Mouse (Mus musculus) right cerebral cortex, postnatal 36 days (tissue): ENCODE data around the gene Mok.
"Not testable (repeated sequence)": the region's sequence is repeated elsewhere in the genome, so short reads cannot be mapped to it uniquely, and the experiment has no call there.

Experiments
- DNase-seq, 2 experiments: peaks; one replicate each; pipeline ENCODE4 v3.0.0; 2022; ENCODE audit warnings: low spot score in 2 of 2, mixed read lengths in 1 of 2

The Mok gene

DNA sequence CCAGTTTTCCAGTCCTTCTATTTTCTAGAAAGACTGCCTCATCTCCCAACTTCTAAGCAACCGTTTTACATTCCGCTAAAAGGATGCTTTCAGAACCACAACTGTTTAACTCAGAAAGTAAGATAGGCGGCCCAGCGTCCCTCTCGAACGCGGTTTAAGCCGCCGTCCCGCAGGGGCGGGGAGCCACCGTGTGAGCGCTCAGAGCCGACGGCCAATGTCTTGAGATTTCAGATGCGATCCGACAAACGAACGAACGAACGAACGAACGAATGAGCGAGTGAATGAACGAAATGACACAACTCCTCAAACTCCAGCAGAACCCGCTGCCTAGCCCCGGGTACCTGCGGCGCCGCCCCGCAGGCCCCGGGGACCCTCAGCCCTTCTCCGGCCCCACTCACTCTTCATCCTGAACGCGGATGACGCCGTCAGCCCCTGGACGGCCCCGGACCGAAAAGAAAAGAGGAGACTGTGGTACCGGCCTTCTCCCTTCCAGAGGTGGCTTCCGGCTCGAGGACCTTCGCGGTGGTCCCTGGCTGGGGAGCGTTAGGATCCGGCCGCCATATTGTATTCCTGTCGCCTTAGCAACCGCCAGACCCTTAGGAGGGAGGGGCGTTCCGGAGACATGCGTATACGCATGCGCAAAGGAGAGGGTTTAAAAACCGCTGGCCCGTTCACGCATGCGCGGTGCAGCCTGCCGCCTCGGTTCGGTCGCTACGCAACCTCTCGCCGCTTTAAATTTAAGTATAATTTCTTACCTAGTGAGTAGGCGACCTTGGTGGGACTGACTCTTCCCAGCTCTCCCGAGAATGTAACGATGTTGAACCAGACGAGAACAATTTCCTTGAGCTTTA lies at the start of gene Mok:
Gene Mok (minus strand): TSS at position 592 of the 851 bp plus-strand sequence.
- peak; percentile 90 to 94 for DNase-seq

DNA sequence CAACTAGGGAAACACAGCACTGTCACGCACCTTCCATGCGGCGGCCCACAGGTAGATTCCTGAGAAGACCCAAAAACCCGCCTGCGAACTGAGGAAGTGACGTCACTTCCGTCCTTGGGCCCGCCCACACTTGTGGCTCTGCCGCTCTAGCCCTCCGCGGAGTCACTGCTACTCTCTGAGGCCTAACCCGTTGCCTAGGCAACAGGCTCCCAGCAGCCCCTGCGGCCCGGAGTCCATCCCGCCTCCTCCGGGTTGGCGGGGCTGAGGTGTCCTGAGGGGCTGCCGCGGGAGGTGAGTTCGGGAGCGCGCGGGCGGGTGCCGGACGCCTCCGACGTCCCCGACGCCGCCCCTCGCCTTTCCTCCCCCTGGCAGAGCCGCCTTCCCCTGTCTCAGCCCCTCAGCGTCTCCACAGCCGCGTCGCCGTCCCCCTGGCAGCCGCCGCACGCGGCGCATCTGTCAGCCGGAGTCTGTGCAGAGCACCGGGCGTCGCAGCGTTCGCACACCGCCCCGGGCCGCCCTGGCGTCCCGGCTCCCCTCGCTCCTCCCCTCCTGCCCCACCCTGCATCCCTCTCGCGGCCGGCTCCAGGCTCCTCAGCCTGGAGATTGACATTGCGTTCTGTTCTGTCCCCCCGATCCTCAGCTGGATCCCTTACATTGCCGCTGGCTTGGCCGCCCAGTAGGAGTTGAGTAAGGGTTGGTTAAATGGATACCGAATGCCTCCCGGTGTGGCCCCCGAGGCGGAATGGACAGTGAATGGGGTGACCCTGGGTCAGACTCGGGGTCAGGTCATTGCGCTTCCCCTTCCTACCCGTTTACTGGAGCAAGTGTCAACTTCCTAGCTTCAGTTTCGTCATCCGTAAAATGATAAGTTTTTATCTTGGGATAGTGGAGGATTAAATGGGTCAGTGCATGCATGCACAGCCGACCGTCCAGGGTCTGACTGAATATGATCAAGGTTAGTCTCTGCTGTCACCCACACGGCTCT lies 48.6 kb upstream of the Mok start, which contains the start of the genes Cinp and Tecpr2:
Gene Cinp (minus strand): TSS at position 110 of the 985 bp plus-strand sequence.
Gene Tecpr2 (plus strand): TSS at position 229 of the 985 bp plus-strand sequence.
- DNase-seq = peak; percentile 98 to 99

DNA sequence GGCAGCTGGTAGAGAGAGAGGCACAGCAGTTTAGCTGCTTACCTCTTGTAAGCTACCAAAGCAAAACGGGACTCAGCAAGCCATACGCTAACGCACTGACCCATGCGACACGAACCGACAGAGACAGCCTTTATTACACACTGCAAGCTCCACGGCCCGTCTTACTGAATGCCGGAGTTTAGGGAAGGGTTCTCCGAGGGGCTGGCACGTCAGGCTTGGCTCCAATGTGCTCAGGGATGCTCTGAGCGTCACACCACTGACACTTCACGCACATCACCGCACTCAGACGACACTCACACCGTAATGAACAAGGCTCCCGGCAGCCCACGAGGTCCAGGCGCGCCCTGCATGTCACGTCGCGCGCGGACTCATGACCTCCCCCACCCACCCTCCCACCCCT lies 47.9 kb upstream of the Mok start:
- DNase-seq = no peak

DNA sequence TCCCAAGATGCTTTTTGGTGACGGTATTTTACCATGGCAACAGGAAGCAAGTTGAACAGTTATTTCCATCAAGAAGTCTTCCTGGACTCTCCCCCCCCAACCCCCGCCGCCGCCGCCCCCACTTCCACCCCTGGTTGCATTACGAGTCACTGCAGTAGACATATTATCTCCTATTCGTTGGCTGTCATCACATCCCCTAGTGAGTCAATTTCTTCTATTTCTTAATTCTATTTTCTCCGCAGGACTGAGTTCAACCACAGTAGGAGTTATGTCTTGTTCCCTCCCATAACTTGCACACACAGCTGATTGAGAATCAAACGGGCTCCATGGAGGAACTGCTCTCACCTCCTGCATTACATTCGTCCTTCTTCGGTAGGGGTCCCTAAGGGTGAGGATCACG lies 47.4 kb upstream of the Mok start:
- no peak for DNase-seq

DNA sequence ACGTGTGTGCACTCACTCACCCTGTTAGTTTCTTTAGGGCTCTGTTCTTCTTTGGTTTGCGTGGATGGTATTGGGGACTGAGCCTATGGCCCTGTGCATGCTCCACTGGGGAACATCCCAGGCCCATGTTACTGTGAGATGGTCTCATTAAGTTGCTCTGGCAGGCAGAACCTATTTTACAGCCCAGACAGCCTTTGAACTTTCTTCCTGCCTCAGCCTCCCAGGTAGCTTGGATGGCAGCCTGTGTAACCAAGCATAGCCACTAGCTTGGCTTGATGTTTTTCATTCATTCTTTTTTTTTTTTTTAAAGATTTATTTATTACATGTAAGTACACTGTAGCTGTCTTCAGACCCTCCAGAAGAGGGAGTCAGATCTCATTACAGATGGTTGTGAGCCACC lies 44.5 kb upstream of the Mok start:
- no peak for DNase-seq

DNA sequence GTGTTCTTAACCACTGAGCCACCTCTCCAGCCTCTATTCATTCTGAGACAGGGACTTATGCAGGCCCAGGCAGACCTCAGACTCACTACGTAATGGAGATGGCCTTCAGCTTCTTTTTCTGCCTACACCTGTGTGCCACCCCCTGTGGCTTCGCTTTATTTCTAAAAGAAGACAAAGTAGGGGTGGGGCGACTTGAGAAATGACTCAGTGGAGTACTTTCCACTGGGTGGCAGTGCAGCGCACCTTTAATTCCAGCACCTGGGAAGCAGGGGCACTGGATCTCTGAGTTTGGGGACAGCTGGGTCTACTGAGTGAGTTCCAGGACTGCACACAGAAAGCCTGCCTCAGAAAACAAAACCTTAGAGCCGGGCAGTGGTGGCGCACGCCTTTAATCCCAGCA lies 41.6 kb upstream of the Mok start:
- no peak for DNase-seq

DNA sequence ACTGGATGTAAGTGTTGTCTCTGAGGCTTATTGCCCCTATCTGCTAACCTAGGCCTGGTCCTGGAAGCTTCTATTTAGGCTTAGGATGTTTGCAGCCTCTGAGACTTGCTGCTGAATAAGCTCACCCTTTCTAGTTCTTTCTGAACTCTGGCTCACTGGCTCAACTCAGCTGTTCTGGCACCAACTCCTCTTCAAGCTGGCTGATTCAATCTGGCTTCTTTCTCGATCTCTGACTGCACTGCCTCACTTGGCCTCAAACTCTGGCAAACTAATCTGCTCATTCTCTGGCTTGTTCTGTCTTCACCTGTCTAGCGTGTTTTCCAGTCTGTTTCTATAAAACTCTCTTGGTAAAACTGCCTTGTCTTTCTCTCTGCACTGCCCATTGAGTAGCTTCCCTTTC lies 34.6 kb upstream of the Mok start:
- DNase-seq = no peak

DNA sequence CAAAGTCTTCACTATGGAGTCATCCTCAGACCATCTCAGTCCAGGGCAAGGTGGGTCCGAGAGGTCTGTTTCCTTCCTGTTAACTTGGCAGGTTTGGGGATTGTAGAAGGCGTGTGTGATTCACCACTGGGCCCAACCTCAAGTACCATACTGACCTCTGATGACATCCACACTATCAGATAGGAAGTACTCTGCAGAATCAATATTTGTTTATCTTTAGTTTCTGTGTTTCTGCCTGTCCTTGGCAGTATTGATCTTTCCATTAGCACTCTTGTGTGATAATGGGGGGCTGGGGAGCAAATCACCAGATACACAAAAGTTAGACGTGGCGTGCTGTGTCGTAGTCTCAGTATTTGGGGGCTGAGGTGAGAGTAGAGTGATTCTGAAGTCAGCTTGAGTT lies 30.5 kb upstream of the Mok start:
- DNase-seq = no peak

DNA sequence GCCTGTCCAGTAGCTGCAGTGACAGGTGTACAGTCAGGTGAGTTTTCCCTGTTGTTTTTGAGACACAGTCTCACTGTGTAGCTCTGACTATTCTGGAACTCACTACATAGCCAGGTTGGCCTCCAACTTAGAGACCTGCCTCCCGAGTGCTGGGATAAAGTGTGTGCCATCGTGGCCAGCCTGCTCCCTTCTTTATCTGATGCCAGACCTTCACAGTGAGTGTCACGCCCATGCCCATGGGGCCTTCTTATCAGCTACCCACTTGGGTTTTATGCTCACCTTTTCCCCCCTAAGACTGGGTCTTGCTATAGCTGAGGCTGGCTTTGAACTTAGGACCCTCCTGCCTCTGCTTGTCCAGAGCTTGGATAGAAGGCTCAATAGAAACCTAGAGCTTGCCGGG lies 29.4 kb upstream of the Mok start:
- no peak for DNase-seq

DNA sequence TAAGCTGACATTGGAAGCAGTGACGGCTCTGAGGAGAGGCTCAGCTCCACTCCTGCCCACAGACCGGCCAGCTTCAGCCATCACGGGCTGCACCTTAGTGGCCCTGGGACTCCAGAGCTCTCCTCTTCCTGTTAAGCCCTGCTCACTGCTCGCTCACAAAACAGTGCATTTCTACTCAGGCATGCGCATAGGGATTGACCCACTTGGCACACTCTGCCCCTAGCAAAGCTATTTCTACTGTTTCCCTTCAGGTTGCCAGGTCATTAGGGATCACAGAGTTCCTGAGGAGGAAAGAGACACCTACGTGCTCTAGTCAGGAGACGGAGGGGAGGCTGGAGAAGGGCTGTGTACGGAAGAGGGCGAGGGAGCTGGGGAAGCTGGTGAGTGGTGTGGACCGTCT lies 25.2 kb upstream of the Mok start:
- DNase-seq = no peak

DNA sequence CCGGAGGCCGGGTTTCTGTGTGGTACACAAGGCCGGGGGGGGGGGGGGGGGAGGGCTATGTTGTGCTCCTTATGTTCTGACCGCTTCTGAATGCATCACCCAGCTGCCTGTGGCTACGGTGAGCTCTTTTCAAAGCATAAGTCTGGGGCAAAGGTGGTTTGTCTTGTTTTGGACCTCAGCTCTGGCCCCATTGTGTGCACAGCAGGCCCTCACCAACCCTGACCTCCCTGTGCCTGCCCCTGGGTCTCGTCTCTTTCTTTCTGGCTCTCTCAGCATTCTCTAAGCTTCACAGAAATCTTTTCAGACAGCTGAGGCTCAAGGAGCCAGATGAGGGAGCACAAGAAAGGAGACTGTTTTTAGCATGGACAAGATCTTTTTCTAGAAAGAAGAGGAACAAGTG lies 24.8 kb upstream of the Mok start:
- no peak for DNase-seq

DNA sequence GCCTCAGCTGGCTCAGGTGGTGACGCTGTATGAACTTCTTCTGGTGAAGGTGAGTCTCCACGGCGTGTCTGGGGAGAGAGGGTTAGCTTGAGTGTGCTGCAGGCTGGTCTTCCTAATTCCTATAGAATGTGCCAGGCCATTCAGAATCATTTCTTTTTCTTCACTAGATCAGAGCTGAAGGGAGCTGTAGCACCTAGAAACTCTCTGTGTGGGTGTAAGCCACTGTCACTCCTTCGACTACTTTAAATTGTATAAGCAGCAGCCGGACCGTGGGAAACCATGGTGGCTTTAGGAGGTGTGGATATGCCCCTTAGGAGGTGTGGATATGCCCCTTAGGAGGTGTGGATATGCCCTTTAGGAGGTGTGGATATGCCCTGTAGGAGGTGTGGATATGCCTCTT lies 23.3 kb upstream of the Mok start:
- DNase-seq = no peak

DNA sequence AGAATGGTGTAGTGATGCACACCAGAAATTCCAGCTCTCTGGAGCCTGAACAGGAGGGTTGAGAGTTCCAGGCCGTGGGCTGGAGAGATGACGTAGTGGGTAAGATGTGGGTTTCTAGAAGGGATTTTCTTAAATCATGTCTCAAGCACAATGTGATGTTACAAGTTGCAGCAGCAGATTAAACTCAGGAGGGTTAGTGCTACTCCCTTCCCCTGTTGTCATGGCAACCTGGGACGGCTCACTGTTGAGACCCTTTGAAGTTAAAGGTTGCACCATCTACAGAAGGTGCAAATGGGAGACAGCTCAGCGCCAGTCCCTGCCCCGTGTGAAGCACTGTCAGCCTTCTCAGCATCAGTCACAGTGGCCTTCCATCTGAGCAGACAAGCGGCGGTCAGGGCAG lies 20.5 kb upstream of the Mok start:
- no peak for DNase-seq

DNA sequence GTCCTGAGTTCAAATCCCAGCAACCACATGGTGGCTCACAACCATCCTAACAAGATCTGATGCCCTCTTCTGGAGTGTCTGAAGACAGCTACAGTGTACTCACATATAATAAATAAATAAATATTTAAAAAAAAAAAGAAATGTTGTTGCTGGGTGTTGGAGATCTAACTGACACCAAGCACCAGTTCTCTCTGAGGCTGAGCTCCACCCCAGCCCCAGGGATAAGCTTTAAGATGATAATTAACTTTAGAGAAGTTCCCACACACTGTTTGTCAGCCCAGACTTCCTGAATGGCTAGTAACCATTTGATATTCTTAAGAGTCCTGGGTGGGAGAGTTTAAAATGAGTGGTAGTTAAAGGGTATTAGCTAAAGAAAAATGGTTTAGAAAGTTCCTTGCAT lies 19.6 kb upstream of the Mok start:
- no peak for DNase-seq

DNA sequence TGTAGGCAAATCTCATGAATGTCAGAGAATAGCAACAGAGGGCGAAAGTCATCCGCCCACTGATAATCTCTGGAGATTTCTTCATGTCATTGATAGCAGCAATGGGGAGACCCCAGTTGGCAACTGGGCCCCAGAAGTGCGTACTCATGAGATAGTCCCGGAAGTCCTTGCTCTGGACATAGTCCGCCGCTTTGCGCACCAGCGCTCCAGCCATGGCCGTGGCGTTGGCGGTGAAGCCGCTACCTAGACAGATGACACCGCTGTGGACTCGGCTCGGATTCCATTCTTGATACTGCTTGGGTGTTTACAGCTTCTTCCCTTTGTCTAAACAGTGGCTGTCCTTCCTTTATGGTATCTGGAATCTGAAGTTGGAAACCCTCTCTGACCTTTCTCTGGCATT lies 17.9 kb upstream of the Mok start:
- not testable (repeated sequence) for DNase-seq

DNA sequence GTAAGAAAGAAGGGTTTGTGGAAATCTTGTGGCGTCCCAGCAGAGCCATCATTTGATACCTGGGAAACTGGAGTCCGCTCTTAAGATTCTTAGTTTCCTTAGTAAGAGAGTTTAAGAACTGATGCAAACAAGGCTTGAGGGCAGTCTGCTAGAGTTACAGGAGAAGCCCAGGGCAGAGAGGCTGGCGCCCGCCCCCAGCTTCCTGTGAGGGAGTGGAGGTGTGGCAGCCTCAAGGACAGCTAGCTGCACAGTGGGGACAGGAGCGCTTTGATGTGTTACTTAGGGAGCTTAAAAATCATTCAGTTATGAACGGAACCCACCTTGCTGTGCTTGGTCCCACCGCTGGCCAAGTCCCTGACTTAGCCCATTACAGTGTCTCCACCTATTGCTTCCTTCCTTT lies 16.5 kb upstream of the Mok start:
- no peak for DNase-seq

DNA sequence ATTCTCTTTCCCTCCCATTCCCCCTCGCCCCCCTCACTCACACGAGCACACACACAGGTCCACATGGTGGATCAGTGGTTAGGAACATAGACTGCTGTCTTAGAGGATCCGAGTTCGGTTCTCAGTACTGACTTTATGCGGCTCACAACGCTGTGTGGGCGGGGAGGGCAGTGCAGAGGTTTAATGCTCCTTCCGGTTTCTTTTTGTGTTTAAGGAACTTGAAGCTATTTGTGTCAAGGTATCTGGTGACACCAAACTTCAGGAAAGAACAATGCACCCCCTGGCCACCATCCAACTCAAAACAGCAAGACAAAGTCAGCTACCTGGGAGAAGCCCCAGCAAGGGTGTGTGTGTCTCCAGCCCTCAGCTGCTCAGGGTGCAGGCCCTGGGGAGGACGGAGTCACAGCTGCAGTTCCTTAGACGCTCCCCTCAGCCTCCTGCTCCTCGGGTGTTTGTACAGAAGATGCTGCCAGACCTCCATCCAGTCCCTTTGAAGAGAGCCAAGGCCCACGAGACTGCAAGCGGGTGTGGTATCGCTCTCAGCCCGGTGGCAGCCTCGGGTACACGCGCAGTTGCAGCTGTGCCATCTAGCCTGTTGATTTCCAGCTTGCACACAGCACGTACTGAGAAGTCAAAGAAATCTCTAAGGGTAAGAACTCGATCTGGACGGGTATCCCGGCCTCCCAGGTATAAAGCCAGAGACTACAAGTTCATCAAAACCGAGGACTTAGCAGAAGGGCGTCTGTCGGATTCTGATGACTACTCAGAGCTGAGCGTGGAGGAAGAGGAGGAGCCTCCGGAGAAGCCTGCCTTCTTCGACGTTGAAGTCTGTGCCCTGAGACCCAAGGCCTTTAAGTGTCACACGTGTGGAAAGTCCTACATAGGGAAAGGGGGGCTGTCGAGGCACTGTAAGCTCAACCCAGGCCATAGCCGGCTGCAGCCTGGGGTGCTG lies 14.3 kb upstream of the Mok start:
- DNase-seq = no peak

DNA sequence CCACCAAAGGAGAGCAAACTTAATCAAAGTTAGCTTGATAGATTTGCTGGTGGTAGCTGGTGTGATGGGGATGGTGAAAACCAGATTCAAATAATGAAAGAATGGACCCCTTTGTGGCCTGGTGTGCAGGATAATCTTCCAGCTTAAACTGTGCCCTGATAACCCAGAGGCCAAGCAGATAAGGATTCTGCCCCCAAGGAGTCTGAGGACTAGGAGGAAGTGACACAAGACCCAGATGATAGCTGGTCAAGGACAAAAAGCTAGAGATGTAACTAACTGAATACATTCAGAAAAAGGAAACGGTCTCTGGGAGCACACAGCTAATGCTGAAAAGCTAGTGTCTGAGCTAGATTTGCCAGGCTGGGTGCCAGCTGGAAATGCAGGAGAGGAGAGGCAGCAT lies 11.2 kb upstream of the Mok start:
- no peak for DNase-seq

DNA sequence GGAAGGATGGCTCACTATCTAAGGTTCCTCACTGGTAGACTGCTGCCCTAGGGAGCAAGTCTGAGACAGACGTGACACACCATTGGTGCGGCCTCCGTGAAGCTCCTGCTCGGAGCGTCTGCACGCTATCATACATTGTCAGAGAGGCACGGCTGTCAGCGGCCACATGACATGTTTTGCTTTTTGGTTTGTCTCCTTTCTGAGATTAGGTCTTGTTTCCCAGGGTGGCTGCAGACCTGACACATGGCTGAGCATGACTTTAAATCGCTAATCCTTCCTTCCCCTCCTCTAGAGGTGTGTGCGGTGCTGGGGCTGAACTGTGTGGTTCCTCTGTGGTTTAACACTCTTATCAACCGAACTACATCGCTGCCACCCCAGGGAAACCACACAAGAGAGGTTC lies 10.7 kb upstream of the Mok start:
- no peak for DNase-seq

DNA sequence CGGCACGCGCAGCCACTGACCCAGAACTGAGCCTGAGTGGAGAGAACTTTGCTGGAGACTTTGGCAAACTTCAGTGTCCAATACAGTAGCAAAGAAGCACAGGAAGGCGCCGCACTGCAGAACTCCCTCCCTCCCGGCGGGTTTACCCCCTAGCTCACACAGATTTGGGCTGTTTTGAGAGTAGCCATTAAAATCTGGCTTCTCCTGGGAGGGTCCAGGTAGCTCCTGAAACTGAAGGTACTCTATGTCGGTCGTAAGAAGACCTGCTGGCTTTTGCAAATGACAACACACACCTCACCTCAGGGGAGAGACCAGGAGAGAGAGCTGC lies 10.2 kb upstream of the Mok start:
- no peak for DNase-seq
